8 mouse cellular contexts compared by ENCODE assay signal in genomic region chr2:67566566-67566965, GRCm38 (mm10). TPM values are rescaled to one million over a fixed set of nuclear protein-coding genes. Genes with fewer than 3 reads are reported as not detected.
A peak's percentile ranks its signal among the peaks of the same experiment; 100 is the strongest.
DNase-seq lines count a peak whose midpoint lies in the region; ATAC-seq and TF ChIP-seq lines count a peak whose summit lies in the region.

No protein-coding gene starts in this region.

- H3K27me3 ChIP-seq in heart, embryonic 12.5 days (replicated peaks) = no peaks in the 10 kb centered on the region
- H3K27me3 ChIP-seq in E14TG2a.4 (ENCODE audit: insufficient read depth, low read length) = peaks cover 17% of the 10 kb centered on the region
- peaks cover 15% of the 10 kb centered on the region for H3K27me3 ChIP-seq in embryonic facial prominence, embryonic 13.5 days
- peaks cover 8% of the 10 kb centered on the region for H3K27me3 ChIP-seq in intestine, embryonic 16.5 days (replicated peaks; ENCODE audit: control insufficient read depth, insufficient read depth, low read length)

- DNase-seq in heart, postnatal 25 days (ENCODE audit: low spot score) = no peak
- DNase-seq in retina, postnatal 1 day = no peak
- DNase-seq in thymus, adult 18-20 months = no peak

- no peak overlapping the region for H3K27ac ChIP-seq in heart, embryonic 12.5 days (ENCODE audit: poor library complexity, severe bottlenecking)
- H3K27ac ChIP-seq in embryonic facial prominence, embryonic 13.5 days = no peak overlapping the region
- no peak overlapping the region for H3K27ac ChIP-seq in intestine, embryonic 16.5 days (ENCODE audit: low read length)
- H3K27ac ChIP-seq in olfactory bulb, adult 2 months (ENCODE audit: insufficient read depth, low read depth, low read length) = peak overlapping the region; percentile 69; the same call in 1 of the 2 replicates

- ATAC-seq in heart, embryonic 12.5 days (ENCODE audit: insufficient number of reproducible peaks, low FRiP score) = no peak
- ATAC-seq in embryonic facial prominence, embryonic 13.5 days (ENCODE audit: insufficient number of reproducible peaks, insufficient read depth, low FRiP score, low TSS enrichment, low read depth) = no peak
- no peak; the same call in 1 of the 2 replicates for ATAC-seq in intestine, embryonic 16.5 days

- H3K4me3 ChIP-seq in heart, embryonic 12.5 days = peak overlapping the region; percentile 77
- peak overlapping the region; percentile 89 for H3K4me3 ChIP-seq in E14TG2a.4 (replicated peaks; ENCODE audit: low read length)
- peak overlapping the region; percentile 74 for H3K4me3 ChIP-seq in embryonic facial prominence, embryonic 13.5 days
- H3K4me3 ChIP-seq in intestine, embryonic 16.5 days (ENCODE audit: low read length) = peak overlapping the region; percentile 68
- peak overlapping the region; percentile 74 for H3K4me3 ChIP-seq in olfactory bulb, adult 2 months (ENCODE audit: insufficient read depth, low read depth, low read length)

- H3K9me3 ChIP-seq in heart, embryonic 12.5 days (replicated peaks) = no peaks in the 10 kb centered on the region
- no peaks in the 10 kb centered on the region for H3K9me3 ChIP-seq in E14TG2a.4 (ENCODE audit: low read length)
- H3K9me3 ChIP-seq in embryonic facial prominence, embryonic 13.5 days = no peaks in the 10 kb centered on the region
- H3K9me3 ChIP-seq in intestine, embryonic 16.5 days (ENCODE audit: control insufficient read depth, low read length) = no peaks in the 10 kb centered on the region

- WGBS in heart, embryonic 12.5 days = 1% methylated on average over 12 of the region's 12 CpGs
- 2% methylated on average over 12 of the region's 12 CpGs for WGBS in embryonic facial prominence, embryonic 13.5 days
- WGBS in intestine, embryonic 16.5 days = 3% methylated on average over 12 of the region's 12 CpGs
- 2% methylated on average over 12 of the region's 12 CpGs for WGBS in olfactory bulb, adult 2 months

- peak overlapping the region; percentile 88 for H3K4me2 ChIP-seq in heart, embryonic 12.5 days
- peak overlapping the region; percentile 90 for H3K4me2 ChIP-seq in embryonic facial prominence, embryonic 13.5 days
- peak overlapping the region; percentile 82 for H3K4me2 ChIP-seq in intestine, embryonic 16.5 days (ENCODE audit: low read depth, low read length)

- peaks cover 11% of the 10 kb centered on the region for H3K4me1 ChIP-seq in heart, embryonic 12.5 days (replicated peaks)
- H3K4me1 ChIP-seq in E14TG2a.4 (replicated peaks; ENCODE audit: low read depth, low read length) = peaks cover 13% of the 10 kb centered on the region
- peaks cover 11% of the 10 kb centered on the region for H3K4me1 ChIP-seq in embryonic facial prominence, embryonic 13.5 days
- H3K4me1 ChIP-seq in intestine, embryonic 16.5 days (ENCODE audit: control insufficient read depth, insufficient read depth, low read length) = peaks cover 4% of the 10 kb centered on the region
- H3K4me1 ChIP-seq in olfactory bulb, adult 2 months (ENCODE audit: control insufficient read depth, insufficient read depth, low read length) = no peaks in the 10 kb centered on the region

- no peak for TF ChIP-seq CTCF in E14TG2a.4 (conservative IDR thresholded peaks at IDR 0.05; ENCODE audit: low read length)
- no peak for TF ChIP-seq CTCF in olfactory bulb, adult 2 months (IDR thresholded peaks at IDR 0.05; ENCODE audit: insufficient read depth, low read depth, low read length)

- no peak for TF ChIP-seq POLR2A in olfactory bulb, adult 2 months (IDR thresholded peaks at IDR 0.05; ENCODE audit: insufficient read depth, low read depth, low read length)

- intact Hi-C loops in heart, postnatal 25 days (cut with DNase I) = loop anchor here (10.0 kb wide), 2 partner anchors 58 to 238 kb away; no protein-coding TSS in a partner anchor

- peak overlapping the region; percentile 71 for H3K9ac ChIP-seq in heart, embryonic 12.5 days
- peak overlapping the region; percentile 78 for H3K9ac ChIP-seq in embryonic facial prominence, embryonic 13.5 days
- peak overlapping the region; percentile 67; the same call in 1 of the 2 replicates for H3K9ac ChIP-seq in intestine, embryonic 16.5 days (ENCODE audit: low read depth, low read length)

- H3K36me3 ChIP-seq in heart, embryonic 12.5 days = no peaks in the 10 kb centered on the region
- no peaks in the 10 kb centered on the region for H3K36me3 ChIP-seq in E14TG2a.4 (ENCODE audit: insufficient read depth, low read length)
- no peaks in the 10 kb centered on the region for H3K36me3 ChIP-seq in embryonic facial prominence, embryonic 13.5 days
- H3K36me3 ChIP-seq in intestine, embryonic 16.5 days (ENCODE audit: control insufficient read depth, insufficient read depth, low read length) = no peaks in the 10 kb centered on the region

RNA-seq across cellular contexts. Expression of gene B3galt1, which starts 0.9 kb away (rescaled TPM):
- polyA plus RNA-seq in heart, embryonic 12.5 days (2016; fragmentation: Nextera tagmentation; extraction: Ambion mirVana) = 7.1 and 7.4 TPM in 2 replicates
- total RNA-seq in heart, postnatal 25 days (2021) = 1 to 10 TPM; 2.0 to 3.2 TPM
- polyA plus RNA-seq in embryonic facial prominence, embryonic 13.5 days (2015; fragmentation: Nextera tagmentation; extraction: Ambion mirVana) = 8.5 and 9.4 TPM in 2 replicates
- 1.4 and 2.1 TPM in 2 replicates for polyA plus RNA-seq in intestine, embryonic 16.5 days (2015; fragmentation: Nextera tagmentation; extraction: Ambion mirVana)
- polyA plus RNA-seq in olfactory bulb, adult 2 months (2012; ENCODE audit: insufficient read depth, insufficient read length, low replicate concordance, missing spikeins) = not detected in 2 replicates
